Comparison of ENCODE assay signal across 9 mouse cellular contexts in genomic region chr8:125910365-125911228, GRCm38 (mm10). TPM values are rescaled to one million over a fixed set of nuclear protein-coding genes. Genes with fewer than 3 reads are reported as not detected.
DNase-seq lines count a peak whose midpoint lies in the region; ATAC-seq lines count a peak whose summit lies in the region.
"Had no signal": no experiment of that assay in that cellular context is flagged by ENCODE, and none has a peak within 500 bp of the region (broad histone marks: within the 10 kb centered on the region; RNA-seq: fewer than 3 reads in every experiment).

Map3k21 (plus strand) TSS chr8:125910450.

- peaks cover 50% of the 10 kb centered on the region for H3K27me3 ChIP-seq in forebrain, embryonic 15.5 days
- peaks cover 55% of the 10 kb centered on the region for H3K27me3 ChIP-seq in intestine, embryonic 14.5 days (replicated peaks; ENCODE audit: control insufficient read depth, insufficient read depth, low read length)
- H3K27me3 ChIP-seq: CH12.LX had no signal

- peak; percentile 57 for ATAC-seq in forebrain, embryonic 15.5 days (replicated peaks)
- ATAC-seq in intestine, embryonic 14.5 days (replicated peaks; ENCODE audit: low FRiP score, low TSS enrichment, low read depth): peak; percentile 56

- peak within 1 kb of the TSS; percentile 99 for H3K4me2 ChIP-seq in forebrain, embryonic 15.5 days (replicated peaks)
- H3K4me2 ChIP-seq in intestine, embryonic 14.5 days (ENCODE audit: low read length): peak within 1 kb of the TSS; percentile 94

- no peak within 1 kb of the TSS for H3K27ac ChIP-seq in forebrain, embryonic 15.5 days (replicated peaks)
- peak within 1 kb of the TSS; percentile 16; the same call in 1 of the 2 replicates for H3K27ac ChIP-seq in intestine, embryonic 14.5 days (ENCODE audit: low read depth)

- no peaks in the 10 kb centered on the region for H3K9me3 ChIP-seq in forebrain, embryonic 15.5 days
- no peaks in the 10 kb centered on the region for H3K9me3 ChIP-seq in intestine, embryonic 14.5 days (ENCODE audit: control insufficient read depth, low read length)

- peak within 1 kb of the TSS; percentile 48 for H3K9ac ChIP-seq in forebrain, embryonic 15.5 days (replicated peaks)
- peak within 1 kb of the TSS; percentile 52 for H3K9ac ChIP-seq in intestine, embryonic 14.5 days (ENCODE audit: low read length)

- H3K4me1 ChIP-seq in forebrain, embryonic 15.5 days: peaks cover 18% of the 10 kb centered on the region
- no peaks in the 10 kb centered on the region; the same call in 1 of the 2 replicates for H3K4me1 ChIP-seq in intestine, embryonic 14.5 days (replicated peaks; ENCODE audit: control insufficient read depth, insufficient read depth, low read length)

- peak within 1 kb of the TSS; percentile 58 for H3K4me3 ChIP-seq in forebrain, embryonic 15.5 days
- H3K4me3 ChIP-seq in intestine, embryonic 14.5 days (ENCODE audit: low read depth, low read length): peak within 1 kb of the TSS; percentile 54

- no peaks in the 10 kb centered on the region for H3K36me3 ChIP-seq in forebrain, embryonic 15.5 days
- no peaks in the 10 kb centered on the region for H3K36me3 ChIP-seq in intestine, embryonic 14.5 days (ENCODE audit: control insufficient read depth, insufficient read depth, low read length)

- under 1% methylated on average over 93 of the region's 93 CpGs for whole genome bisulfite sequencing in forebrain, embryonic 15.5 days
- 1% methylated on average over 88 of the region's 93 CpGs for WGBS in intestine, embryonic 14.5 days

- peak; percentile 18 for DNase-seq in gastrocnemius, postnatal 10 days
- no peak for DNase-seq in gastrocnemius, adult 8-10 months (ENCODE audit: low spot score in 2 of 2)
- peak; percentile 55 for DNase-seq in brain, adult 2 months (ENCODE audit: low read depth, low spot score)
- peak; percentile 77 for DNase-seq in intestine, embryonic 14.5 days (ENCODE audit: low spot score)
- DNase-seq in lung, postnatal 14 days: peak; percentile 14
- peak; percentile 22 to 23 for DNase-seq in urinary bladder, postnatal 36 days (ENCODE audit: low spot score in 2 of 2)
- no peak for DNase-seq in ovary, adult 18-20 months (ENCODE audit: low spot score)

RNA-seq across cellular contexts. Expression of gene Map3k21, which starts in this region (rescaled TPM):
- under 1 TPM; 0.21 to 0.41 TPM for total RNA-seq in gastrocnemius, postnatal 10 days (2021)
- total RNA-seq in gastrocnemius, adult 8-10 months (2022): under 1 TPM; 0.05 to 0.20 (median 0.08) TPM
- 0.20 and 0.50 TPM in 2 replicates for polyA plus RNA-seq in forebrain, embryonic 15.5 days (2015; fragmentation: Nextera tagmentation; extraction: Ambion mirVana)
- polyA plus RNA-seq in intestine, embryonic 14.5 days (2014; fragmentation: Nextera tagmentation; extraction: Ambion mirVana): 3.9 and 4.7 TPM in 2 replicates
- total RNA-seq: CH12.LX had no signal

Comparison
In these comparisons a context has a peak if more than half of its experiments do, and no peak if none do; other contexts are left out.
1. Peak in DNase-seq in gastrocnemius, postnatal 10 days; RNA of the gene not detected or under 1 TPM.
2. Peak in ATAC-seq, H3K4me3 ChIP-seq, H3K9ac ChIP-seq and H3K4me2 ChIP-seq in forebrain, embryonic 15.5 days; RNA of the gene not detected or under 1 TPM.
3. DNase-seq: peak in brain, adult 2 months (single experiment), intestine, embryonic 14.5 days (single experiment), lung, postnatal 14 days (single experiment) and urinary bladder, postnatal 36 days (2 of 2); none in gastrocnemius, adult 8-10 months (0 of 2) and ovary, adult 18-20 months (single experiment).